Mouse (Mus musculus) myocyte (in vitro differentiated cells): ENCODE data around the gene Hnrnpu.

ENCODE experiments used
- MYOD1 ChIP-seq, 3 experiments: IDR thresholded peaks; one replicate each; pipeline ENCODE4 v1.6.1; 2011; ENCODE audit warnings: control low read depth in 2 of 3, low read depth in 2 of 3, mild to moderate bottlenecking in 2 of 3, moderate library complexity in 1 of 3; ENCODE audit not compliant: insufficient read length in 2 of 3, control insufficient read depth in 1 of 3
- POLR2A ChIP-seq: IDR thresholded peaks from one replicate; pipeline ENCODE4 v1.6.1; 2011; ENCODE audit warnings: low read depth, mild to moderate bottlenecking, control low read depth, moderate library complexity; ENCODE audit not compliant: insufficient read length
- TCF12 ChIP-seq: IDR thresholded peaks from one replicate; pipeline ENCODE4 v1.6.1; 2011; ENCODE audit warnings: mild to moderate bottlenecking, control low read depth; ENCODE audit not compliant: poor library complexity, insufficient read depth, severe bottlenecking
- USF1 ChIP-seq: IDR thresholded peaks from one replicate; pipeline ENCODE4 v1.6.1; 2011; ENCODE audit warnings: low read depth, mild to moderate bottlenecking, control low read depth, moderate library complexity

- TF ChIP-seq TCF12 (no peak), MYOD1 (IDR thresholded peaks at IDR 0.05; ENCODE audit: control insufficient read depth in 1 of 3, insufficient read length in 2 of 3, low read depth in 2 of 3) (no peak), USF1 (no peak), POLR2A (no peak)
These were observed 10.6 kb downstream of the Hnrnpu start for GRCm38 (mm10) chr1:178326950-178327349.
